28 mouse cellular contexts compared by ENCODE assay signal in the genomic region with DNA sequence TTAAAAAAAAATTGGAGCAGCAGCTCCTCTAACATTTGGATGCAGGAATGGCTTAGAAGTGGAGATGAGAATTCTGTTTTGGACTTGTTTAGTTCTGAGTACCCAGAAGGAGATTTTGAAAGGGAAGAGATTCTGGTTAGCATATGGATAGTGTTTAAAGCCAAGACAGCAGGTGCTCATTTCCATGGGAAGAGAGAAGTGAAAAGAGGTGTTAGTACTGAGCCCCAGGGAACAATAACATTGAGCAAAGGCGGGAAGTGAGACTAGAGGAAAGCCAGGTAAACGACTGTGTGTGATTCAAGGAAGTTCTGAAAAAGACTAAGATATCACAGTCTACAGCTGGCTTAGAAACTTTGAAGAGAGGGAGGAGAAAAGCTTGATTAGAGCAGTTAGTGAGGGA. TPM values are rescaled to one million over a fixed set of nuclear protein-coding genes. Genes with fewer than 3 reads are reported as not detected.
DNase-seq lines count a peak whose midpoint lies in the region; TF ChIP-seq lines count a peak whose summit lies in the region.
"Had no signal": no experiment of that assay in that cellular context is flagged by ENCODE, and none has a peak within 500 bp of the region (broad histone marks: within the 10 kb centered on the region; RNA-seq: fewer than 3 reads in every experiment).

No protein-coding gene starts in this region.

- in situ Hi-C loops in ES-E14 (cut with MboI; ENCODE audit: low sequenced_read_pairs in 2 of 2, unreplicated experiment in 2 of 2): no loop called here

- WGBS in limb, embryonic 10.5 days: 64% methylated on average over 2 of the region's 2 CpGs

- intact Hi-C loops in heart, postnatal 25 days (cut with DNase I): no loop called here

- peaks cover 5% of the 10 kb centered on the region for H3K36me3 ChIP-seq in ES-E14 (ENCODE audit: control insufficient read depth, insufficient read depth, low read length, poor library complexity, severe bottlenecking)
- H3K36me3 ChIP-seq in limb, embryonic 10.5 days: peaks cover 90% of the 10 kb centered on the region

- peak overlapping the region; percentile 66; the same call in 1 of the 2 replicates for H3K27ac ChIP-seq in ES-E14 (ENCODE audit: insufficient read depth, low read depth, low read length, poor library complexity, severe bottlenecking)
- H3K27ac ChIP-seq in limb, embryonic 10.5 days: no peak overlapping the region
- H3K27ac ChIP-seq: embryonic facial prominence, embryonic 10.5 days; heart, embryonic 15.5 days; hindbrain, embryonic 10.5 days; hindbrain, embryonic 14.5 days; kidney, embryonic 15.5 days had no signal

- peaks cover 0 to 2% of the 10 kb centered on the region in 2 experiments; a peak in 1 of 4 replicates for H3K4me1 ChIP-seq in ES-E14 (ENCODE audit: control insufficient read depth in 2 of 2, insufficient read depth in 2 of 2, low read length in 2 of 2, poor library complexity in 1 of 2)
- no peaks in the 10 kb centered on the region for H3K4me1 ChIP-seq in limb, embryonic 10.5 days
- H3K4me1 ChIP-seq: embryonic facial prominence, embryonic 10.5 days; heart, embryonic 15.5 days; hindbrain, embryonic 10.5 days; kidney, embryonic 15.5 days had no signal

- no peak overlapping the region for H3K9ac ChIP-seq in ES-E14 (ENCODE audit: insufficient read depth, low read depth, low read length, poor library complexity, severe bottlenecking)
- H3K9ac ChIP-seq: heart, embryonic 15.5 days; hindbrain, embryonic 14.5 days; kidney, embryonic 15.5 days had no signal

- H3K4me3 ChIP-seq in ES-E14 (ENCODE audit: insufficient read depth in 1 of 2, low read depth in 1 of 2, low read length in 2 of 2, poor library complexity in 1 of 2, severe bottlenecking in 1 of 2): no peak overlapping the region
- no peak overlapping the region for H3K4me3 ChIP-seq in limb, embryonic 10.5 days
- H3K4me3 ChIP-seq: embryonic facial prominence, embryonic 10.5 days; heart, embryonic 15.5 days; hindbrain, embryonic 10.5 days; kidney, embryonic 15.5 days had no signal

- H3K27me3 ChIP-seq in limb, embryonic 10.5 days (ENCODE audit: low read depth, poor library complexity, severe bottlenecking): no peaks in the 10 kb centered on the region
- H3K27me3 ChIP-seq: heart, embryonic 15.5 days; kidney, embryonic 15.5 days had no signal

- peak; percentile 19 for DNase-seq in heart, adult 11 months
- DNase-seq in heart, postnatal 25 days (ENCODE audit: low spot score): no peak
- DNase-seq in ES-E14 (ENCODE audit: low read depth, low spot score): peak; percentile 61
- DNase-seq in brain, adult 2 months (ENCODE audit: low read depth, low spot score): peak; percentile 15
- DNase-seq in lung, postnatal 4 days: no peak
- DNase-seq in limb, embryonic 10.5 days (ENCODE audit: low spot score): no peak
- DNase-seq: adrenal gland, postnatal 14 days; B cell, adult 2 months; cerebellum, adult 11 months; cerebellum, adult 8-10 months; cerebellum, postnatal 25 days; gastrocnemius, postnatal 36 days; heart, adult 18-20 months; heart, postnatal 14 days; kidney, adult 2 months had no signal

- no peaks in the 10 kb centered on the region for H3K9me3 ChIP-seq in ES-E14 (ENCODE audit: control insufficient read depth, insufficient read depth, low read depth, low read length)
- H3K9me3 ChIP-seq in limb, embryonic 10.5 days (replicated peaks): no peaks in the 10 kb centered on the region
- H3K9me3 ChIP-seq: embryonic facial prominence, embryonic 10.5 days; heart, embryonic 15.5 days; hindbrain, embryonic 10.5 days; kidney, embryonic 15.5 days had no signal

TF ChIP-seq in ES-E14, 5 proteins besides CTCF, POLR2A, EP300 and RAD21:
- TF ChIP-seq MAFK (IDR thresholded peaks at IDR 0.05; ENCODE audit: insufficient read depth, low read depth, low read length) (no peak), ZNF384 (IDR thresholded peaks at IDR 0.05; ENCODE audit: low read depth, low read length) (no peak), CHD2 (IDR thresholded peaks at IDR 0.05; ENCODE audit: low read depth, low read length) (no peak), HCFC1 (IDR thresholded peaks at IDR 0.05; ENCODE audit: borderline replicate concordance, insufficient read depth, low read length) (no peak), ZC3H11A (IDR thresholded peaks at IDR 0.05; ENCODE audit: borderline replicate concordance, low read depth, low read length) (no peak)
TF ChIP-seq in ES-E14: peak in this region for 0.

RNA-seq across cellular contexts. Expression of a gene that starts 20.3 kb away (rescaled TPM):
- total RNA-seq in heart, postnatal 25 days (2021): 10 to 100 TPM; 21.7 to 21.8 TPM
- total RNA-seq in ES-E14 (2012; rRNA removed): 80.0 and 85.7 TPM in 2 replicates
- 83.7 and 91.2 TPM in 2 replicates for polyA plus RNA-seq in limb, embryonic 10.5 days (2016; fragmentation: Nextera tagmentation; extraction: Ambion mirVana)

RNA-seq across cellular contexts. Expression of a gene that starts 52.2 kb away (rescaled TPM):
- total RNA-seq in heart, postnatal 25 days (2021): not detected
- total RNA-seq in ES-E14 (2012; rRNA removed): 0.31 and 0.42 TPM in 2 replicates
- not detected in 2 replicates for polyA plus RNA-seq in limb, embryonic 10.5 days (2016; fragmentation: Nextera tagmentation; extraction: Ambion mirVana)
- total RNA-seq: adrenal gland, adult 18-20 months; adrenal gland, postnatal 14 days; gastrocnemius, adult 8-10 months; gastrocnemius, postnatal 36 days; heart, adult 18-20 months; heart, postnatal 14 days had no signal
- polyA plus RNA-seq: activated CD4-positive, CD25-positive, alpha-beta regulatory T cell, adult 4 months; CD4-positive, CD25-positive, alpha-beta regulatory T cell, adult 4 months; cortical plate, adult 2 months; embryonic facial prominence, embryonic 14.5 days; heart, embryonic 11.5 days; heart, embryonic 15.5 days; hindbrain, embryonic 10.5 days; hindbrain, embryonic 14.5 days; intestine, embryonic 16.5 days; kidney, adult 2 months; kidney, embryonic 15.5 days had no signal

Comparison
In these comparisons a context has a peak if more than half of its experiments do, and no peak if none do; other contexts are left out.
1. DNase-seq: peak in heart, adult 11 months (single experiment), ES-E14 (single experiment) and brain, adult 2 months (single experiment); none in heart, postnatal 25 days (single experiment), lung, postnatal 4 days (0 of 2) and limb, embryonic 10.5 days (single experiment).